9 mouse cellular contexts compared by ENCODE assay signal in genomic region chr4:146067594-146067993, GRCm38 (mm10). TPM values are rescaled to one million over a fixed set of nuclear protein-coding genes. Genes with fewer than 3 reads are reported as not detected.
DNase-seq lines count a peak whose midpoint lies in the region; ATAC-seq and TF ChIP-seq lines count a peak whose summit lies in the region.
"Not testable (repeated sequence)": the region's sequence is repeated elsewhere in the genome, so short reads cannot be mapped to it uniquely, and the experiment has no call there.
"Had no signal": no experiment of that assay in that cellular context is flagged by ENCODE, and none has a peak within 500 bp of the region (broad histone marks: within the 10 kb centered on the region; RNA-seq: fewer than 3 reads in every experiment).

No protein-coding gene starts in this region.

- TF ChIP-seq POLR2A in limb, embryonic 14.5 days (IDR thresholded peaks at IDR 0.05; ENCODE audit: borderline replicate concordance, extremely low read depth, insufficient read depth, insufficient read length) = not testable (repeated sequence)

- H3K9ac ChIP-seq in embryonic facial prominence, embryonic 15.5 days; heart, embryonic 15.5 days; intestine, embryonic 15.5 days; limb, embryonic 14.5 days (ENCODE audit: low read depth, low read length, severe bottlenecking); midbrain, embryonic 12.5 days (replicated peaks); stomach, embryonic 15.5 days: not testable (repeated sequence)

- WGBS in embryonic facial prominence, embryonic 15.5 days = 17% methylated on average over 55 of the region's 55 CpGs
- WGBS in heart, embryonic 15.5 days = 13% methylated on average over 55 of the region's 55 CpGs
- WGBS in intestine, embryonic 15.5 days = 15% methylated on average over 55 of the region's 55 CpGs
- 18% methylated on average over 53 of the region's 55 CpGs for WGBS in limb, embryonic 14.5 days
- WGBS in midbrain, embryonic 12.5 days = 17% methylated on average over 55 of the region's 55 CpGs
- 21% methylated on average over 55 of the region's 55 CpGs for WGBS in stomach, embryonic 15.5 days

- H3K9me3 ChIP-seq in embryonic facial prominence, embryonic 15.5 days (replicated peaks) = peaks cover 20% of the 10 kb centered on the region
- peaks cover 12% of the 10 kb centered on the region for H3K9me3 ChIP-seq in heart, embryonic 15.5 days (replicated peaks)
- not testable (repeated sequence) for H3K9me3 ChIP-seq in intestine, embryonic 15.5 days; stomach, embryonic 15.5 days
- peaks cover 20% of the 10 kb centered on the region for H3K9me3 ChIP-seq in limb, embryonic 14.5 days (ENCODE audit: control insufficient read depth, low read length)
- H3K9me3 ChIP-seq in midbrain, embryonic 12.5 days = peaks cover 28% of the 10 kb centered on the region

- not testable (repeated sequence) for H3K36me3 ChIP-seq in embryonic facial prominence, embryonic 15.5 days; heart, embryonic 15.5 days; intestine, embryonic 15.5 days; limb, embryonic 14.5 days (ENCODE audit: control insufficient read depth, insufficient read depth, low read length); midbrain, embryonic 12.5 days; stomach, embryonic 15.5 days

- H3K4me1 ChIP-seq in embryonic facial prominence, embryonic 15.5 days; heart, embryonic 15.5 days (replicated peaks); intestine, embryonic 15.5 days (replicated peaks); limb, embryonic 14.5 days (ENCODE audit: control insufficient read depth, insufficient read depth, low read length); midbrain, embryonic 12.5 days; stomach, embryonic 15.5 days: not testable (repeated sequence)

- not testable (repeated sequence) for H3K27me3 ChIP-seq in embryonic facial prominence, embryonic 15.5 days; heart, embryonic 15.5 days; intestine, embryonic 15.5 days (replicated peaks); limb, embryonic 14.5 days (ENCODE audit: control insufficient read depth, insufficient read depth, low read length); midbrain, embryonic 12.5 days; stomach, embryonic 15.5 days (replicated peaks)

- not testable (repeated sequence) for ATAC-seq in embryonic facial prominence, embryonic 15.5 days (ENCODE audit: insufficient number of reproducible peaks, low FRiP score, low TSS enrichment, low read depth); heart, embryonic 15.5 days (replicated peaks; ENCODE audit: insufficient number of reproducible peaks, insufficient read depth, low FRiP score, low read depth); intestine, embryonic 15.5 days; limb, embryonic 14.5 days (ENCODE audit: low FRiP score, low read depth); midbrain, embryonic 12.5 days (ENCODE audit: low FRiP score, low read depth); stomach, embryonic 15.5 days (ENCODE audit: insufficient read depth, low FRiP score, low read depth)

- peak overlapping the region; percentile 21; the same call in 1 of the 2 replicates for H3K4me3 ChIP-seq in embryonic facial prominence, embryonic 15.5 days (replicated peaks)
- peak overlapping the region; percentile 31 for H3K4me3 ChIP-seq in heart, embryonic 15.5 days
- H3K4me3 ChIP-seq in intestine, embryonic 15.5 days (replicated peaks) = peak overlapping the region; percentile 23
- H3K4me3 ChIP-seq in limb, embryonic 14.5 days (replicated peaks; ENCODE audit: low read length) = peak overlapping the region; percentile 16
- H3K4me3 ChIP-seq in midbrain, embryonic 12.5 days = peak overlapping the region; percentile 28
- peak overlapping the region; percentile 16; the same call in 1 of the 2 replicates for H3K4me3 ChIP-seq in stomach, embryonic 15.5 days (replicated peaks)

- H3K27ac ChIP-seq in embryonic facial prominence, embryonic 15.5 days (replicated peaks); heart, embryonic 15.5 days; intestine, embryonic 15.5 days; limb, embryonic 14.5 days (replicated peaks; ENCODE audit: low read depth, low read length); midbrain, embryonic 12.5 days (replicated peaks); stomach, embryonic 15.5 days: not testable (repeated sequence)

- peak; percentile 78 for DNase-seq in R1 (ENCODE audit: low read depth, low spot score)
- DNase-seq in limb, embryonic 14.5 days (ENCODE audit: low spot score) = not testable (repeated sequence)

- H3K4me2 ChIP-seq in embryonic facial prominence, embryonic 15.5 days (replicated peaks) = peak overlapping the region; percentile 37
- H3K4me2 ChIP-seq in heart, embryonic 15.5 days = peak overlapping the region; percentile 59
- H3K4me2 ChIP-seq in intestine, embryonic 15.5 days (replicated peaks) = peak overlapping the region; percentile 59
- H3K4me2 ChIP-seq in limb, embryonic 14.5 days (replicated peaks; ENCODE audit: low read depth, low read length, severe bottlenecking) = peak overlapping the region; percentile 32; the same call in 1 of the 2 replicates
- peak overlapping the region; percentile 35 for H3K4me2 ChIP-seq in midbrain, embryonic 12.5 days (replicated peaks)
- H3K4me2 ChIP-seq in stomach, embryonic 15.5 days = peak overlapping the region; percentile 41

RNA-seq across cellular contexts. Expression of gene Zfp987, which starts 29.5 kb away (rescaled TPM):
- polyA plus RNA-seq in embryonic facial prominence, embryonic 15.5 days (2015; fragmentation: Nextera tagmentation; extraction: Ambion mirVana) = 0.09 TPM in 1 of 2 replicates, not detected in the other
- 0.05 and 0.06 TPM in 2 replicates for polyA plus RNA-seq in heart, embryonic 15.5 days (2015; fragmentation: Nextera tagmentation; extraction: Ambion mirVana)
- polyA plus RNA-seq in intestine, embryonic 15.5 days (2015; fragmentation: Nextera tagmentation; extraction: Ambion mirVana) = 0.15 and 0.55 TPM in 2 replicates
- not detected in 2 replicates for polyA plus RNA-seq in limb, embryonic 14.5 days (2012; rRNA removed)
- polyA plus RNA-seq in limb, embryonic 14.5 days (2014; fragmentation: Nextera tagmentation; extraction: Ambion mirVana) = 0.08 and 0.18 TPM in 2 replicates
- not detected in 2 replicates for polyA plus RNA-seq in midbrain, embryonic 12.5 days (2016; fragmentation: Nextera tagmentation; extraction: Ambion mirVana)
- polyA plus RNA-seq in stomach, embryonic 15.5 days (2015; fragmentation: Nextera tagmentation; extraction: Ambion mirVana) = 0.14 and 0.23 TPM in 2 replicates
- polyA plus RNA-seq: forebrain, postnatal 0 days; thymus, adult 2 months had no signal
